Mouse (Mus musculus): ENCODE data around the gene Hoxb2. TPM values are rescaled to one million over a fixed set of nuclear protein-coding genes. Genes with fewer than 3 reads are reported as not detected.

The Hoxb2 gene
- polyA plus RNA-seq, 1 experiment from 2014 or later = 13.4 TPM

- TF ChIP-seq CTCF (IDR thresholded peaks at IDR 0.05; ENCODE audit: low read depth) = no peak
- TF ChIP-seq EP300 (optimal IDR thresholded peaks at IDR 0.05) = no peak
- ATAC-seq (ENCODE audit: low FRiP score, low TSS enrichment) (no peak), DNase-seq (ENCODE audit: low spot score) (no peak)
- 0 out of 2 replicates have a peak, but pooled peaks cover 3% of the 10 kb centered on the region for H3K4me1 ChIP-seq (replicated peaks; ENCODE audit: control insufficient read depth, insufficient read depth)
- H3K9me3 ChIP-seq (ENCODE audit: control insufficient read depth, low read length) = no peaks in the 10 kb centered on the region
- H3K4me3 ChIP-seq (ENCODE audit: low read depth, low read length) = no peak overlapping the region
- H3K36me3 ChIP-seq (ENCODE audit: control insufficient read depth, insufficient read depth, low read length) = no peaks in the 10 kb centered on the region
- no peak overlapping the region; the same call in 1 of the 2 replicates for H3K9ac ChIP-seq (ENCODE audit: low read length)
- H3K27ac ChIP-seq (replicated peaks) = peak overlapping the region; percentile 84
- peak overlapping the region; percentile 64 for H3K4me2 ChIP-seq (replicated peaks; ENCODE audit: low read depth)
- WGBS = 14% methylated on average over 7 of the region's 7 CpGs
- H3K27me3 ChIP-seq (ENCODE audit: control insufficient read depth, insufficient read depth, low read length) = no peaks in the 10 kb centered on the region; the same call in 1 of the 2 replicates
Observed at GRCm38 (mm10) chr11:96327122-96327521, 23.2 kb upstream of the Hoxb2 start.

GRCm38 (mm10) chr11:96327750-96328149 is 22.6 kb upstream of the Hoxb2 start:
- no peak for TF ChIP-seq EP300 (optimal IDR thresholded peaks at IDR 0.05)
- TF ChIP-seq CTCF (IDR thresholded peaks at IDR 0.05; ENCODE audit: low read depth) = no peak
- no peaks in the 10 kb centered on the region; the same call in 1 of the 2 replicates for H3K27me3 ChIP-seq (ENCODE audit: control insufficient read depth, insufficient read depth, low read length)
- WGBS = 20% methylated on average over 5 of the region's 5 CpGs

GRCm38 (mm10) chr11:96328605-96329004 is 21.7 kb upstream of the Hoxb2 start:
- 20% methylated on average over 8 of the region's 8 CpGs for WGBS
- peak overlapping the region; percentile 84 for H3K27ac ChIP-seq (replicated peaks)
- no peaks in the 10 kb centered on the region; the same call in 1 of the 2 replicates for H3K27me3 ChIP-seq (ENCODE audit: control insufficient read depth, insufficient read depth, low read length)
- no peaks in the 10 kb centered on the region for H3K36me3 ChIP-seq (ENCODE audit: control insufficient read depth, insufficient read depth, low read length)
- ATAC-seq (ENCODE audit: low FRiP score, low TSS enrichment) (no peak), DNase-seq (ENCODE audit: low spot score) (no peak)
- H3K9ac ChIP-seq (ENCODE audit: low read length) = no peak overlapping the region
- peak overlapping the region; percentile 1; the same call in 1 of the 2 replicates for H3K4me3 ChIP-seq (ENCODE audit: low read depth, low read length)
- H3K4me2 ChIP-seq (replicated peaks; ENCODE audit: low read depth) = peak overlapping the region; percentile 64
- TF ChIP-seq EP300 (optimal IDR thresholded peaks at IDR 0.05) (no peak), CTCF (IDR thresholded peaks at IDR 0.05; ENCODE audit: low read depth) (no peak)
- H3K9me3 ChIP-seq (ENCODE audit: control insufficient read depth, low read length) = no peaks in the 10 kb centered on the region
- 0 out of 2 replicates have a peak, but pooled peaks cover 3% of the 10 kb centered on the region for H3K4me1 ChIP-seq (replicated peaks; ENCODE audit: control insufficient read depth, insufficient read depth)

More at GRCm38 (mm10) chr11:96327750-96328149, 22.6 kb upstream of the Hoxb2 start:
- Histone ChIP-seq H3K9ac (ENCODE audit: low read length) (peak overlapping the region; percentile 27; the same call in 1 of the 2 replicates), H3K4me2 (replicated peaks; ENCODE audit: low read depth) (peak overlapping the region; percentile 64), H3K4me1 (replicated peaks; ENCODE audit: control insufficient read depth, insufficient read depth) (0 out of 2 replicates have a peak, but pooled peaks cover 3% of the 10 kb centered on the region), H3K9me3 (ENCODE audit: control insufficient read depth, low read length) (no peaks in the 10 kb centered on the region), H3K36me3 (ENCODE audit: control insufficient read depth, insufficient read depth, low read length) (no peaks in the 10 kb centered on the region), H3K4me3 (ENCODE audit: low read depth, low read length) (0 out of 2 replicates have a peak overlapping the region, but pooled peaks have one; percentile 4), H3K27ac (replicated peaks) (peak overlapping the region; percentile 84)
- DNase-seq (ENCODE audit: low spot score) = no peak
- no peak for ATAC-seq (ENCODE audit: low FRiP score, low TSS enrichment)

- TF ChIP-seq EP300 (optimal IDR thresholded peaks at IDR 0.05) (no peak), CTCF (IDR thresholded peaks at IDR 0.05; ENCODE audit: low read depth) (no peak)
- Histone ChIP-seq H3K4me3 (ENCODE audit: low read depth, low read length) (peak overlapping the region; percentile 53), H3K27me3 (ENCODE audit: control insufficient read depth, insufficient read depth, low read length) (no peaks in the 10 kb centered on the region; the same call in 1 of the 2 replicates), H3K4me2 (replicated peaks; ENCODE audit: low read depth) (peak overlapping the region; percentile 66), H3K9ac (ENCODE audit: low read length) (peak overlapping the region; percentile 76), H3K9me3 (ENCODE audit: control insufficient read depth, low read length) (no peaks in the 10 kb centered on the region), H3K27ac (replicated peaks) (peak overlapping the region; percentile 94), H3K4me1 (replicated peaks; ENCODE audit: control insufficient read depth, insufficient read depth) (0 out of 2 replicates have a peak, but pooled peaks cover 9% of the 10 kb centered on the region), H3K36me3 (ENCODE audit: control insufficient read depth, insufficient read depth, low read length) (no peaks in the 10 kb centered on the region)
- 5% methylated on average over 8 of the region's 8 CpGs for WGBS
- ATAC-seq (ENCODE audit: low FRiP score, low TSS enrichment) (no peak), DNase-seq (ENCODE audit: low spot score) (no peak)
Observed at GRCm38 (mm10) chr11:96332105-96332504, 18.2 kb upstream of the Hoxb2 start.

GRCm38 (mm10) chr11:96332618-96333032 is 17.7 kb upstream of the Hoxb2 start:
- no peaks in the 10 kb centered on the region for H3K9me3 ChIP-seq (ENCODE audit: control insufficient read depth, low read length)
- peak overlapping the region; percentile 76 for H3K9ac ChIP-seq (ENCODE audit: low read length)
- peak overlapping the region; percentile 94 for H3K27ac ChIP-seq (replicated peaks)
- 0 out of 2 replicates have a peak, but pooled peaks cover 9% of the 10 kb centered on the region for H3K4me1 ChIP-seq (replicated peaks; ENCODE audit: control insufficient read depth, insufficient read depth)
- DNase-seq (ENCODE audit: low spot score) (no peak), ATAC-seq (ENCODE audit: low FRiP score, low TSS enrichment) (peak; percentile 59; the same call in 1 of the 2 replicates)
- H3K36me3 ChIP-seq (ENCODE audit: control insufficient read depth, insufficient read depth, low read length) = no peaks in the 10 kb centered on the region
- peak overlapping the region; percentile 66 for H3K4me2 ChIP-seq (replicated peaks; ENCODE audit: low read depth)
- 9% methylated on average over 35 of the region's 35 CpGs for WGBS
- no peaks in the 10 kb centered on the region; the same call in 1 of the 2 replicates for H3K27me3 ChIP-seq (ENCODE audit: control insufficient read depth, insufficient read depth, low read length)
- H3K4me3 ChIP-seq (ENCODE audit: low read depth, low read length) = peak overlapping the region; percentile 53
- TF ChIP-seq CTCF (IDR thresholded peaks at IDR 0.05; ENCODE audit: low read depth) = no peak
- TF ChIP-seq EP300 (optimal IDR thresholded peaks at IDR 0.05) = no peak

All from stomach, postnatal 0 days (tissue).